In the genomic region with DNA sequence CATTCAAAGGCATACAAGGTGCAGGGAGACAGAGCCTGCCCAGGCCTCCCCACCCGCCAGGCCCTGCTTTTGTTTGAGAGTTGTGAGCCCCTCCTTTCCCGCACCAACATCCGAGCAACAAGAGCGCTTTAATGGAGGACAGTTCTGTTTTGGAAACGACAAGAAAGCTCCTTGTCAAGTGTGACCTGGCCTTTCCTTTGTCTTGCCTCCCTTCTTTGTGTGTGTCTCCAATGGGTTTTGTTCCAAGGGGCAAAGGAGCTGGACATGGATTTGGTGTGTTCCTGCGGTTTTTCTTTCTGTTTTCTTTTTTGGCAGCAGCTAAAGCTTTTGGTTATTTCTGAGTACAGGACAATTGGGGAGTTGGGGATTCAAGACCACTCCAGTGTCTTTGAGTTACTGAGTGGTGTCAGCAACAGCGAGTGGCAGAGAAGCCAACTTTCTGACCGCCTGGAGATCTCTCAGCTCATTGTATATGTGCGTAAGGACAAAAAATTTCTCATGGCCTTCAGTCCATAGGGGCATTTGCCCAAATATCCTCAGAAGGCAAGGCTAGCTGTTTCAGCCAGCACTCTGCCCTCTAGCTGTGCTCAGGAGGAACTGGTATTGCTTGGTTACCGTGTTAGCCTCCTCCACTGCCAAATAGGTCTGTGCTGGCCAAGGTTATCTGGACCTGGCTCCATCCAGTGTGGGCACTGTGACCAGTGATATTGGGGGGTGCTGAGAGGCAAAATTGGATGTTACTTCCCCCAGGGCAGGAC, we compare ENCODE assay signal across 9 mouse cellular contexts.
DNase-seq lines count a peak whose midpoint lies in the region; ATAC-seq and TF ChIP-seq lines count a peak whose summit lies in the region.
"Had no signal": no experiment of that assay in that cellular context is flagged by ENCODE, and none has a peak within 500 bp of the region (broad histone marks: within the 10 kb centered on the region; RNA-seq: fewer than 3 reads in every experiment).

No protein-coding gene starts in this region.

- intact Hi-C loops in heart, postnatal 14 days (cut with DNase I) = loop anchor here (2.0 kb wide), 1 partner anchor 77 kb away; no protein-coding TSS in a partner anchor

- no peak overlapping the region for H3K9ac ChIP-seq in heart, postnatal 0 days (replicated peaks; ENCODE audit: low read depth, low read length)
- no peak overlapping the region for H3K9ac ChIP-seq in stomach, embryonic 15.5 days
- H3K9ac ChIP-seq: liver, embryonic 15.5 days had no signal

- peaks cover 18% of the 10 kb centered on the region for H3K4me1 ChIP-seq in heart, postnatal 0 days (ENCODE audit: control insufficient read depth, insufficient read depth)
- H3K4me1 ChIP-seq in cortical plate, adult 2 months (ENCODE audit: control insufficient read depth, insufficient read depth, low read length) = peaks cover 2% of the 10 kb centered on the region
- H3K4me1 ChIP-seq in stomach, embryonic 15.5 days = peaks cover 49% of the 10 kb centered on the region

- H3K27me3 ChIP-seq in heart, postnatal 0 days (ENCODE audit: control insufficient read depth, insufficient read depth, low read length) = no peaks in the 10 kb centered on the region
- H3K27me3 ChIP-seq in stomach, embryonic 15.5 days (replicated peaks) = no peaks in the 10 kb centered on the region
- H3K27me3 ChIP-seq: liver, embryonic 15.5 days had no signal

- WGBS in heart, postnatal 0 days = 72% methylated on average over 10 of the region's 10 CpGs
- WGBS in stomach, embryonic 15.5 days = 60% methylated on average over 10 of the region's 10 CpGs

- peak; percentile 72 for TF ChIP-seq CTCF in heart, postnatal 0 days (IDR thresholded peaks at IDR 0.05; ENCODE audit: low read depth)
- peak; percentile 76 for TF ChIP-seq CTCF in cortical plate, adult 2 months (IDR thresholded peaks at IDR 0.05; ENCODE audit: extremely low read depth, insufficient read depth, low read length)

- no peak overlapping the region for H3K27ac ChIP-seq in heart, postnatal 0 days (ENCODE audit: low read depth)
- no peak overlapping the region for H3K27ac ChIP-seq in cortical plate, adult 2 months (ENCODE audit: insufficient read depth, low read length)
- H3K27ac ChIP-seq in stomach, embryonic 15.5 days = peak overlapping the region; percentile 32
- H3K27ac ChIP-seq: liver, embryonic 15.5 days had no signal

- no peaks in the 10 kb centered on the region for H3K36me3 ChIP-seq in heart, postnatal 0 days (replicated peaks; ENCODE audit: control insufficient read depth, insufficient read depth, low read length)
- H3K36me3 ChIP-seq in stomach, embryonic 15.5 days = no peaks in the 10 kb centered on the region

- H3K4me2 ChIP-seq in heart, postnatal 0 days (ENCODE audit: low read depth, low read length) = no peak overlapping the region
- no peak overlapping the region for H3K4me2 ChIP-seq in stomach, embryonic 15.5 days
- H3K4me2 ChIP-seq: liver, embryonic 15.5 days had no signal

- H3K4me3 ChIP-seq in heart, postnatal 0 days (ENCODE audit: low read depth, low read length) = no peak overlapping the region
- H3K4me3 ChIP-seq in cortical plate, adult 2 months (ENCODE audit: insufficient read depth, low read length) = no peak overlapping the region
- no peak overlapping the region for H3K4me3 ChIP-seq in stomach, embryonic 15.5 days (replicated peaks)
- H3K4me3 ChIP-seq: liver, embryonic 15.5 days had no signal

- H3K9me3 ChIP-seq in heart, postnatal 0 days (replicated peaks; ENCODE audit: control insufficient read depth, low read length) = no peaks in the 10 kb centered on the region
- no peaks in the 10 kb centered on the region for H3K9me3 ChIP-seq in stomach, embryonic 15.5 days
- H3K9me3 ChIP-seq: liver, embryonic 15.5 days had no signal

- ATAC-seq in heart, postnatal 0 days (ENCODE audit: insufficient read depth, low read depth) = no peak
- ATAC-seq in stomach, embryonic 15.5 days (ENCODE audit: insufficient read depth, low FRiP score, low read depth) = no peak

- no peak for TF ChIP-seq POLR2A in cortical plate, adult 2 months (IDR thresholded peaks at IDR 0.05; ENCODE audit: extremely low read depth, insufficient read depth, low read length)

- DNase-seq in heart, postnatal 0 days (ENCODE audit: low spot score) = no peak
- no peak for DNase-seq in heart, postnatal 14 days
- DNase-seq in ES-CJ7 (ENCODE audit: low read depth, low spot score) = peak; percentile 49
- DNase-seq in kidney, postnatal 36 days = peak; percentile 44 to 48
- DNase-seq in spleen, postnatal 4 days (ENCODE audit: low spot score in 2 of 2) = no peak
- no peak for DNase-seq in heart, adult 11 months

- TF ChIP-seq EP300 in heart, postnatal 0 days (IDR thresholded peaks at IDR 0.05; ENCODE audit: low read depth) = no peak

Comparison
In these comparisons a context has a peak if more than half of its experiments do, and no peak if none do; other contexts are left out.
1. DNase-seq: peak in ES-CJ7 (single experiment) and kidney, postnatal 36 days (2 of 2); none in heart, postnatal 0 days (single experiment), heart, postnatal 14 days (0 of 2), spleen, postnatal 4 days (0 of 2) and heart, adult 11 months (single experiment).